28 mouse cellular contexts compared by ENCODE assay signal in genomic region chr10:82758878-82759277, GRCm38 (mm10). TPM values are rescaled to one million over a fixed set of nuclear protein-coding genes. Genes with fewer than 3 reads are reported as not detected.
DNase-seq lines count a peak whose midpoint lies in the region; ATAC-seq and TF ChIP-seq lines count a peak whose summit lies in the region.
"Had no signal": no experiment of that assay in that cellular context is flagged by ENCODE, and none has a peak within 500 bp of the region (broad histone marks: within the 10 kb centered on the region; RNA-seq: fewer than 3 reads in every experiment).

No protein-coding gene starts in this region.

- DNase-seq in forebrain, embryonic 11.5 days (ENCODE audit: low spot score), result no peak
- peak; percentile 45 for DNase-seq in lung, postnatal 0 days (ENCODE audit: low spot score)
- no peak for DNase-seq in lung, postnatal 25 days (ENCODE audit: low spot score)
- no peak for DNase-seq in liver, postnatal 0 days
- DNase-seq in cerebellum, postnatal 4 days (ENCODE audit: low spot score in 2 of 2), result no peak
- DNase-seq: adrenal gland, postnatal 25 days; cerebellum, adult 11-12 months; gastrocnemius, postnatal 14 days; heart, adult 18-20 months; heart, postnatal 36 days; kidney, adult 11 months; kidney, postnatal 14 days; lung, adult 2 months; lung, postnatal 14 days; right cerebral cortex, postnatal 4 days; thymus, adult 18-20 months; thymus, postnatal 36 days had no signal

- no peak overlapping the region for H3K9ac ChIP-seq in forebrain, embryonic 15.5 days (replicated peaks)
- H3K9ac ChIP-seq in forebrain, embryonic 11.5 days (ENCODE audit: low read length), result no peak overlapping the region
- H3K9ac ChIP-seq in lung, postnatal 0 days (replicated peaks; ENCODE audit: low read depth), result no peak overlapping the region
- no peak overlapping the region; the same call in 1 of the 2 replicates for H3K9ac ChIP-seq in liver, postnatal 0 days (replicated peaks)
- H3K9ac ChIP-seq: hindbrain, embryonic 12.5 days; limb, embryonic 13.5 days; midbrain, embryonic 12.5 days; neural tube, embryonic 13.5 days had no signal

- no peaks in the 10 kb centered on the region for H3K27me3 ChIP-seq in forebrain, embryonic 15.5 days
- H3K27me3 ChIP-seq in forebrain, embryonic 11.5 days (ENCODE audit: control insufficient read depth, insufficient read depth, low read length), result no peaks in the 10 kb centered on the region
- no peaks in the 10 kb centered on the region for H3K27me3 ChIP-seq in lung, postnatal 0 days (replicated peaks; ENCODE audit: insufficient read depth, low read length)
- H3K27me3 ChIP-seq in liver, postnatal 0 days (ENCODE audit: insufficient read depth, low read length), result no peaks in the 10 kb centered on the region
- H3K27me3 ChIP-seq: hindbrain, embryonic 12.5 days; limb, embryonic 13.5 days; megakaryocyte, embryonic 14.5 days; midbrain, embryonic 12.5 days; neural tube, embryonic 13.5 days had no signal

- no peak for TF ChIP-seq CTCF in lung, postnatal 0 days (IDR thresholded peaks at IDR 0.05)
- no peak for TF ChIP-seq CTCF in liver, postnatal 0 days (IDR thresholded peaks at IDR 0.05; ENCODE audit: low read depth)

- WGBS in forebrain, embryonic 15.5 days, result 98% methylated on average over 3 of the region's 3 CpGs
- WGBS in forebrain, embryonic 11.5 days, result 97% methylated on average over 3 of the region's 3 CpGs
- 93% methylated on average over 3 of the region's 3 CpGs for WGBS in lung, postnatal 0 days
- WGBS in liver, postnatal 0 days (ENCODE audit: insufficient replicate concordance), result 79% methylated on average over 3 of the region's 3 CpGs

- H3K4me3 ChIP-seq in forebrain, embryonic 15.5 days, result no peak overlapping the region
- H3K4me3 ChIP-seq in forebrain, embryonic 11.5 days (ENCODE audit: low read depth, low read length), result no peak overlapping the region
- H3K4me3 ChIP-seq in lung, postnatal 0 days (ENCODE audit: low read depth, low read length), result no peak overlapping the region
- no peak overlapping the region for H3K4me3 ChIP-seq in liver, postnatal 0 days (ENCODE audit: low read depth, low read length)
- H3K4me3 ChIP-seq: erythroblast, embryonic 14.5 days; hindbrain, embryonic 12.5 days; limb, embryonic 13.5 days; megakaryocyte, embryonic 14.5 days; midbrain, embryonic 12.5 days; neural tube, embryonic 13.5 days had no signal

- TF ChIP-seq EP300 in lung, postnatal 0 days (IDR thresholded peaks at IDR 0.05), result no peak
- TF ChIP-seq EP300 in liver, postnatal 0 days (IDR thresholded peaks at IDR 0.05; ENCODE audit: low read depth), result 0 out of 2 replicates have a peak, but pooled peaks have one; percentile 32

- peaks cover 62% of the 10 kb centered on the region for H3K4me1 ChIP-seq in forebrain, embryonic 15.5 days
- peaks cover 15% of the 10 kb centered on the region for H3K4me1 ChIP-seq in forebrain, embryonic 11.5 days (replicated peaks; ENCODE audit: control insufficient read depth, insufficient read depth, low read length)
- H3K4me1 ChIP-seq in lung, postnatal 0 days (ENCODE audit: insufficient read depth, low read depth, low read length), result peaks cover 9% of the 10 kb centered on the region; the same call in 1 of the 2 replicates
- H3K4me1 ChIP-seq in liver, postnatal 0 days (ENCODE audit: insufficient read depth), result peaks cover 48% of the 10 kb centered on the region

- H3K27ac ChIP-seq in forebrain, embryonic 15.5 days (replicated peaks), result peak overlapping the region; percentile 70
- H3K27ac ChIP-seq in forebrain, embryonic 11.5 days (ENCODE audit: low read depth, low read length), result no peak overlapping the region
- H3K27ac ChIP-seq in lung, postnatal 0 days (ENCODE audit: low read length), result no peak overlapping the region
- peak overlapping the region; percentile 88 for H3K27ac ChIP-seq in liver, postnatal 0 days (ENCODE audit: low read depth)
- H3K27ac ChIP-seq: hindbrain, embryonic 12.5 days; limb, embryonic 13.5 days; midbrain, embryonic 12.5 days; neural tube, embryonic 13.5 days; stomach, postnatal 0 days had no signal

- peaks cover 52% of the 10 kb centered on the region for H3K36me3 ChIP-seq in forebrain, embryonic 15.5 days
- H3K36me3 ChIP-seq in forebrain, embryonic 11.5 days (ENCODE audit: control insufficient read depth, insufficient read depth, low read length), result peaks cover 26% of the 10 kb centered on the region
- H3K36me3 ChIP-seq in lung, postnatal 0 days (ENCODE audit: insufficient read depth, low read length), result peaks cover 9% of the 10 kb centered on the region; the same call in 1 of the 2 replicates
- H3K36me3 ChIP-seq in liver, postnatal 0 days (replicated peaks; ENCODE audit: insufficient read depth, low read length), result peaks cover 63% of the 10 kb centered on the region

- no peaks in the 10 kb centered on the region for H3K9me3 ChIP-seq in forebrain, embryonic 15.5 days
- H3K9me3 ChIP-seq in forebrain, embryonic 11.5 days (ENCODE audit: control insufficient read depth, low read length), result no peaks in the 10 kb centered on the region
- H3K9me3 ChIP-seq in lung, postnatal 0 days (ENCODE audit: low read length), result no peaks in the 10 kb centered on the region
- H3K9me3 ChIP-seq in liver, postnatal 0 days (ENCODE audit: low read length), result no peaks in the 10 kb centered on the region
- H3K9me3 ChIP-seq: hindbrain, embryonic 12.5 days; megakaryocyte, embryonic 14.5 days; midbrain, embryonic 12.5 days; neural tube, embryonic 13.5 days had no signal

- H3K4me2 ChIP-seq in forebrain, embryonic 15.5 days (replicated peaks), result 0 out of 2 replicates have a peak overlapping the region, but pooled peaks have one; percentile 2
- no peak overlapping the region for H3K4me2 ChIP-seq in forebrain, embryonic 11.5 days (ENCODE audit: low read depth, low read length, severe bottlenecking)
- H3K4me2 ChIP-seq in lung, postnatal 0 days (replicated peaks; ENCODE audit: low read depth, low read length), result no peak overlapping the region
- no peak overlapping the region for H3K4me2 ChIP-seq in liver, postnatal 0 days (ENCODE audit: low read depth, low read length)
- H3K4me2 ChIP-seq: heart, embryonic 11.5 days; hindbrain, embryonic 12.5 days; limb, embryonic 13.5 days; midbrain, embryonic 12.5 days; neural tube, embryonic 13.5 days had no signal

- ATAC-seq in forebrain, embryonic 15.5 days (replicated peaks), result no peak
- no peak for ATAC-seq in forebrain, embryonic 11.5 days (replicated peaks; ENCODE audit: low FRiP score)
- no peak for ATAC-seq in lung, postnatal 0 days
- peak; percentile 68 for ATAC-seq in liver, postnatal 0 days
- ATAC-seq in inflammation-experienced regulatory T-cells, adult 6 months, result no peak
- ATAC-seq: CD4-positive, CD25-positive, alpha-beta regulatory T cell, adult 4 months had no signal

RNA-seq across cellular contexts. Expression of gene Nfyb, which starts 5.1 kb away (rescaled TPM):
- 62.5 and 67.4 TPM in 2 replicates for polyA plus RNA-seq in forebrain, embryonic 15.5 days (2015; fragmentation: Nextera tagmentation; extraction: Ambion mirVana)
- polyA plus RNA-seq in forebrain, embryonic 11.5 days (2014; fragmentation: Nextera tagmentation; extraction: Ambion mirVana), result 77.3 and 81.6 TPM in 2 replicates
- polyA plus RNA-seq in lung, postnatal 0 days (2015; fragmentation: Nextera tagmentation; extraction: Ambion mirVana), result 21.5 and 28.2 TPM in 2 replicates
- 26.6 and 30.1 TPM in 2 replicates for polyA plus RNA-seq in liver, postnatal 0 days (2015; fragmentation: Nextera tagmentation; extraction: Ambion mirVana)
- 100 to 1,000 TPM in 1 of 3 experiments, 10 to 100 TPM in 2; 73.0 to 117 (median 87.5) TPM for polyA plus RNA-seq in inflammation-experienced regulatory T-cells, adult 6 months (2017; shearing (Covaris generic))

Comparison
In these comparisons a context has a peak if more than half of its experiments do, and no peak if none do; other contexts are left out.
1. H3K27ac ChIP-seq: peak in forebrain, embryonic 15.5 days (single experiment) and liver, postnatal 0 days (single experiment); none in forebrain, embryonic 11.5 days (single experiment) and lung, postnatal 0 days (single experiment).